ENCODE assay signal across 12 mouse cellular contexts in the genomic region with DNA sequence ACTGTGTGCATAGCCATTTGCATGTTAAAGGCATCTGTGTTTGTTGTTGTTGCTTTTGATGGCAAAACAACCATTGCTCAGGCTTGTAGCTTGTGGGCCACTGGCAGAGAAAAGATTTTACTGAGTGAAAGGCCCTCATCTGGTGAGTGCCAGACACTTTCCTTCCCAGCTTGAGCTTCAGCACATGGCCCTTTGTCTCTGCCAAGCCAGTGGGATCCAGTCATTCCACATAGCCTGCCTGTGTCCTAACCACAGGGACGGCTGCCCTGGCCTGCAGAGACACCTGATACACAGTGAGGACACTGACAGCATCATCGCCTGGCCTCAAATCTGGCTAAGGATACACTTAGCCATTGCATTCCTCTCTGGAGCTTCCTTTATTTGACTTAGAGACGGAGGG.
A peak's percentile ranks its signal among the peaks of the same experiment; 100 is the strongest.
DNase-seq lines count a peak whose midpoint lies in the region; ATAC-seq and TF ChIP-seq lines count a peak whose summit lies in the region.
"Had no signal": no experiment of that assay in that cellular context is flagged by ENCODE, and none has a peak within 500 bp of the region (broad histone marks: within the 10 kb centered on the region; RNA-seq: fewer than 3 reads in every experiment).

No protein-coding gene starts in this region.

- intact Hi-C loops in gastrocnemius, postnatal 14 days (cut with DNase I; ENCODE audit: low total_unique reads): no loop called here

- H3K9me3 ChIP-seq in lung, postnatal 0 days (ENCODE audit: low read length): no peaks in the 10 kb centered on the region
- H3K9me3 ChIP-seq in intestine, postnatal 0 days (ENCODE audit: control insufficient read depth): no peaks in the 10 kb centered on the region
- H3K9me3 ChIP-seq: liver, embryonic 13.5 days had no signal

- TF ChIP-seq EP300 in lung, postnatal 0 days (IDR thresholded peaks at IDR 0.05): no peak

- peak; percentile 28 to 43 for DNase-seq in cerebellum, postnatal 25 days
- no peak for DNase-seq in cerebellum, adult 9-10 months
- DNase-seq in lung, postnatal 36 days: peak; percentile 7
- DNase-seq in lung, postnatal 0 days (ENCODE audit: low spot score): no peak
- DNase-seq in gastrocnemius, postnatal 14 days: peak; percentile 73
- DNase-seq in thymus, postnatal 36 days: no peak
- no peak for DNase-seq in thymus, adult 2 months
- DNase-seq: adrenal gland, postnatal 25 days; kidney, postnatal 14 days; liver, embryonic 13.5 days; spleen, adult 18-20 months had no signal

- TF ChIP-seq POLR2A in thymus, adult 2 months (IDR thresholded peaks at IDR 0.05; ENCODE audit: control insufficient read depth, extremely low read depth, insufficient read depth, low read length, poor library complexity): no peak

- no peak for TF ChIP-seq CTCF in lung, postnatal 0 days (IDR thresholded peaks at IDR 0.05)
- no peak for TF ChIP-seq CTCF in intestine, postnatal 0 days (IDR thresholded peaks at IDR 0.05; ENCODE audit: low read depth)
- no peak for TF ChIP-seq CTCF in thymus, adult 2 months (IDR thresholded peaks at IDR 0.05; ENCODE audit: borderline replicate concordance, control insufficient read depth, extremely low read depth, insufficient read depth, low read length, poor library complexity)

- H3K4me3 ChIP-seq in lung, postnatal 0 days (ENCODE audit: low read depth, low read length): no peak overlapping the region
- no peak overlapping the region for H3K4me3 ChIP-seq in intestine, postnatal 0 days (ENCODE audit: low read depth, low read length)
- no peak overlapping the region for H3K4me3 ChIP-seq in thymus, adult 2 months (ENCODE audit: control insufficient read depth, insufficient read depth, low read length)
- H3K4me3 ChIP-seq: liver, embryonic 13.5 days had no signal

- WGBS in lung, postnatal 0 days: 72% methylated on average over 3 of the region's 3 CpGs
- WGBS in intestine, postnatal 0 days: 80% methylated on average over 3 of the region's 3 CpGs
- WGBS in thymus, adult 2 months: 91% methylated on average over 3 of the region's 3 CpGs

- H3K27me3 ChIP-seq in lung, postnatal 0 days (replicated peaks; ENCODE audit: insufficient read depth, low read length): no peaks in the 10 kb centered on the region
- no peaks in the 10 kb centered on the region for H3K27me3 ChIP-seq in intestine, postnatal 0 days (replicated peaks; ENCODE audit: control insufficient read depth, insufficient read depth, low read length)
- H3K27me3 ChIP-seq in thymus, adult 2 months (ENCODE audit: control insufficient read depth, insufficient read depth, low read length): no peaks in the 10 kb centered on the region
- H3K27me3 ChIP-seq: liver, embryonic 13.5 days had no signal

- no peak overlapping the region for H3K9ac ChIP-seq in lung, postnatal 0 days (replicated peaks; ENCODE audit: low read depth)
- H3K9ac ChIP-seq in intestine, postnatal 0 days (ENCODE audit: low read depth, low read length): no peak overlapping the region
- H3K9ac ChIP-seq: liver, embryonic 13.5 days had no signal

- no peak overlapping the region for H3K27ac ChIP-seq in lung, postnatal 0 days (ENCODE audit: low read length)
- peak overlapping the region; percentile 28; the same call in 1 of the 2 replicates for H3K27ac ChIP-seq in intestine, postnatal 0 days (ENCODE audit: low read depth, low read length)
- no peak overlapping the region for H3K27ac ChIP-seq in thymus, adult 2 months (ENCODE audit: control insufficient read depth, insufficient read depth, low read length)
- H3K27ac ChIP-seq: liver, embryonic 13.5 days had no signal

- peaks cover 13% of the 10 kb centered on the region; the same call in 1 of the 2 replicates for H3K4me1 ChIP-seq in lung, postnatal 0 days (ENCODE audit: insufficient read depth, low read depth, low read length)
- H3K4me1 ChIP-seq in intestine, postnatal 0 days (replicated peaks; ENCODE audit: control insufficient read depth, insufficient read depth, low read length): no peaks in the 10 kb centered on the region; the same call in 1 of the 2 replicates
- no peaks in the 10 kb centered on the region for H3K4me1 ChIP-seq in thymus, adult 2 months (replicated peaks; ENCODE audit: control insufficient read depth, insufficient read depth, low read length)
- H3K4me1 ChIP-seq: liver, embryonic 13.5 days had no signal

- no peak overlapping the region for H3K4me2 ChIP-seq in lung, postnatal 0 days (replicated peaks; ENCODE audit: low read depth, low read length)
- no peak overlapping the region for H3K4me2 ChIP-seq in intestine, postnatal 0 days (replicated peaks; ENCODE audit: low read depth)
- H3K4me2 ChIP-seq: liver, embryonic 13.5 days had no signal

- no peak for ATAC-seq in lung, postnatal 0 days
- no peak for ATAC-seq in intestine, postnatal 0 days

- H3K36me3 ChIP-seq in lung, postnatal 0 days (ENCODE audit: insufficient read depth, low read length): no peaks in the 10 kb centered on the region
- H3K36me3 ChIP-seq in intestine, postnatal 0 days (ENCODE audit: control insufficient read depth, insufficient read depth): no peaks in the 10 kb centered on the region
- H3K36me3 ChIP-seq in thymus, adult 2 months (ENCODE audit: control insufficient read depth, insufficient read depth, low read length): no peaks in the 10 kb centered on the region
- H3K36me3 ChIP-seq: liver, embryonic 13.5 days had no signal

Comparison
In these comparisons a context has a peak if more than half of its experiments do, and no peak if none do; other contexts are left out.
1. DNase-seq: peak in cerebellum, postnatal 25 days (2 of 2), lung, postnatal 36 days (single experiment) and gastrocnemius, postnatal 14 days (single experiment); none in cerebellum, adult 9-10 months (single experiment), lung, postnatal 0 days (single experiment), thymus, postnatal 36 days (0 of 2) and thymus, adult 2 months (single experiment).